Mouse (Mus musculus): ENCODE measurements at regions not wholly inside any gene's neighbourhood (a gene's known extent, or its start where the extent isn't known, plus 50 kb on each side); places are given as distances from the start of the nearest gene placed in this dataset.

- peak; percentile 34 for DNase-seq (ENCODE audit: low spot score)
Measured at GRCm38 (mm10) chr16:29996139-29997069, 67.8 kb upstream of the Hes1 start.

GRCm38 (mm10) chr16:30000166-30000565 lies 64.0 kb upstream of the Hes1 start:
- no peak for DNase-seq (ENCODE audit: low spot score)

GRCm38 (mm10) chr16:30005124-30005523 lies 59.1 kb upstream of the Hes1 start:
- no peak for DNase-seq (ENCODE audit: low spot score)

- DNase-seq (ENCODE audit: low spot score): no peak
Measured at GRCm38 (mm10) chr16:30006826-30007225, 57.4 kb upstream of the Hes1 start.

- peak; percentile 84 for DNase-seq (ENCODE audit: low spot score)
Measured at GRCm38 (mm10) chr16:30008451-30009357, 55.5 kb upstream of the Hes1 start.

GRCm38 (mm10) chr16:30009521-30010186 lies 54.5 kb upstream of the Hes1 start:
- DNase-seq (ENCODE audit: low spot score): peak; percentile 19

- no peak for DNase-seq (ENCODE audit: low spot score)
Measured at GRCm38 (mm10) chr16:30013123-30013522, 51.1 kb upstream of the Hes1 start.

- no peak for DNase-seq (ENCODE audit: low spot score)
Measured at GRCm38 (mm10) chr16:30013943-30014342, 50.2 kb upstream of the Hes1 start.

All from ovary, postnatal 36 days (tissue).